Mouse (Mus musculus) cortical plate, adult 2 months (tissue): ENCODE data around the gene 1700029H14Rik. TPM values are rescaled to one million over a fixed set of nuclear protein-coding genes. Genes with fewer than 3 reads are reported as not detected.

Source experiments
- H3K27ac ChIP-seq: fragments of 200-500 bp; 2 replicates; pipeline ENCODE4 v1.5.1; 2012; ENCODE audit warnings: low read length, control low read depth, inconsistent platforms; ENCODE audit not compliant: insufficient read depth
- H3K4me1 ChIP-seq: fragments of 200-500 bp; 2 replicates; pipeline ENCODE4 v1.6.1; 2011; ENCODE audit warnings: low read length; ENCODE audit not compliant: control insufficient read depth, insufficient read depth
- H3K4me3 ChIP-seq: fragments of 200-500 bp; 2 replicates; pipeline ENCODE4 v1.5.1; 2011; ENCODE audit warnings: mild to moderate bottlenecking, low read length, control low read depth; ENCODE audit not compliant: insufficient read depth
- CTCF ChIP-seq: fragments of 200-500 bp; IDR thresholded peaks from 2 replicates; pipeline ENCODE4 v1.5.1; 2011; ENCODE audit warnings: mild to moderate bottlenecking, control low read depth, low read length; ENCODE audit not compliant: insufficient read depth; ENCODE audit errors: extremely low read depth
- POLR2A ChIP-seq: fragments of 200-500 bp; IDR thresholded peaks from 2 replicates; pipeline ENCODE4 v1.6.1; 2011; ENCODE audit warnings: mild to moderate bottlenecking, low read length, control low read depth; ENCODE audit not compliant: insufficient read depth; ENCODE audit errors: extremely low read depth
- polyA plus RNA-seq: library from polyadenylated mRNA; depleted of rRNA; stranded (reverse); fragments of >200 nt; gene quantifications from 2 replicates; pipeline ENCODE4 v1.2.3, GENCODE M21; 2012

Gene 1700029H14Rik
- polyA plus RNA-seq, 1 experiment, result 0.08 TPM

DNA sequence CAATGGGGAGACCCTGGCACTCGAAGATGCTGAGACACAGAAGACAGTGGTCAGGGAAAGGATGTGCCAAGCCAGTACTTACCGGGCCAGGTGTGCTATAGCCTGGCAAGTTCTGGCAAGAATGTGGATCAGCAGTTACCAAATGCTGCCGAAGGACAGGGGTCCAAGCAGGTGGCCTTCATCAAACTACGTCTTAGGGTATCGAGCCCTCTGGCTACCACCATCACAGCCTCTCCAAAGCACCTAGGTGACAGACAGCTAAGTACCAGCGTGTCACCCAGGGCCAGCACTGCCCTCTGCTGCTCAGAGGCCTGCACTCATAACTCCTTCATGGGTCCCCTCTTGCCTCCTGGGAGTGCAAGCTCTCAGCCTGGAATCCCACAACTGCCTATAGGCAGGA, 33.6 kb upstream of the 1700029H14Rik start:
- no peaks in the 10 kb centered on the region for H3K4me1 ChIP-seq
- no peak for TF ChIP-seq CTCF
- TF ChIP-seq POLR2A, result no peak
- H3K4me3 ChIP-seq, result no peak overlapping the region
- H3K27ac ChIP-seq, result no peak overlapping the region

DNA sequence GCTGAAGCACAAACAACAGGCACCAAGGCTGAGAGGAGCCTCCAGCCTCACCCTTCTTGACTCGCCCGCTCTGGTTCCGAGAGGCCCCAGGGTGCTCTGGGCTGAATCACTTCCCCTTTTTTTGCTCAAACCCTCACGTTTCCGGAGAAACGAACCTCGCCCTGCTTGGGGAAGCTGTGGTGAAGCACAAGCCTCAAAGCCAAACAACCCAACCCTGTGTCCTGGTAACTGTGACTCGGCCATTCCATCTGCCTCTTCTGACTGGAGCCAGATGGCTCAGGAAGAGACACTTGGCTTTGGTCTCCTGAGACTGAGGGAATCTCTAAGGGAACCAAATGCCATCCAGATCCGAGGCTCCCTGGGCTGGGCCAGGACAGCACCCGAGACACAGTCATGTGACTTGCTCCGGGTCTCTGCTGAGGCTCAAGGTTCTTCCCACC, 32.6 kb upstream of the 1700029H14Rik start:
- Histone ChIP-seq H3K4me3 (no peak overlapping the region), H3K4me1 (no peaks in the 10 kb centered on the region), H3K27ac (no peak overlapping the region)
- TF ChIP-seq POLR2A, result no peak
- TF ChIP-seq CTCF, result no peak

DNA sequence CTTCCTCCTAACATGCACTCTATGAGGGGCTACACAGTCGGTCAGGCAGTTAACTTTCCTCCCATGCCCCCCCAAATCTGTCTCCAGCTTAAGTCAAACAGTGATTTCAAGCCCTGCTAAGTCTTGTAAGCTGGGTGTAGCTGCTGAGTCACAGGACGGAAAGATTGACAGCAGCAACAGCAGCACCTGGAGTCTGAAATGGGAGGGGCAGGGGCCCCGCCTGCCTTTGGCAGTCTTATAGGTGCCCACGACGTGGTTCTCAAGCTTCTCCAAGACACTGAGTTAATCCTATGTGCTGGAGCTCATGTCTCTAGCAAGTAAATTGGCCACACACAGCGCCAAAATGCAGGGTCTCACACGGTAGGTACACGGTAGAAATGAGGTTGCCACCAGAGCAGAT, 31.1 kb upstream of the 1700029H14Rik start:
- no peaks in the 10 kb centered on the region for H3K4me1 ChIP-seq
- no peak overlapping the region for H3K4me3 ChIP-seq
- TF ChIP-seq POLR2A (no peak), CTCF (no peak)
- H3K27ac ChIP-seq, result no peak overlapping the region

DNA sequence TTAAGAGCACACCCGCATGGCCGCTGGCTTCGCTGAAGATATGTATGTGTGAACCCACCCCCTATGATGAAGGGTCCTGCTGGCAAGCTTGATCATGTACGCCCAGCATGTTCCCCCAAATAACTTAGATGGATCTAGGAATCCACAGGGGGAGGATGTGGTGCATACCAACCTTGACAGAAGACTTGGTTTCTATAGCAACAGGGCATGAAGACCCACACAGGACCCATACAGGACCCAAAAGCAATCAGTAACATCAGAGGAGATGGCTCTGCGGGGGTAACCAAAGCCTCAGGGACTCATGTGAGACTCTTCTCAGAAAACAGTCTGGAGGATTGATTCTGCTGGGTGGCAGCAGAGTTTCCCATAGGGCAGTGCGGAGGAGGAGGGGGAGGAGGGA, 29.0 kb upstream of the 1700029H14Rik start:
- no peak for TF ChIP-seq POLR2A
- no peak for TF ChIP-seq CTCF

DNA sequence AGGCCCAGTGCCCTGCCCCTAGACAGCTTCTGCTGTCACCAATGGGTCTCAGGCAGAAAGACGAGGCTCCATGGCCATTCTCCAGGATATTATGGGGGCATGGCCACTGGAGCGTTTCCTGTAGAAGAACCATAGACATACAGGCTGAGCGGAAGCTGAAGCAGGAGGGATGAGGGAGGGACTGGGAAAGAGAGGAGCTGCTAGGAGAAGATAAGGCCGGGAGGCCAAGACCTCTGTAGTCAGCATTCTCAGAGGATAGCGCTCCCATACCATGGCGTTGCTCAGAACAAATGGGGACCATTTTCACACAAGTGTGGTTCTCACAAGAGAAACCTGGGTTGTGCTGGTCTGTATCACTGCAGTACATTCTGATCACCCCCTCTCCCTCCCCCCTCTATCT, 26.8 kb upstream of the 1700029H14Rik start:
- H3K4me3 ChIP-seq, result no peak overlapping the region
- no peak for TF ChIP-seq CTCF
- no peak for TF ChIP-seq POLR2A
- no peak overlapping the region for H3K27ac ChIP-seq
- H3K4me1 ChIP-seq, result no peaks in the 10 kb centered on the region

More for the DNA sequence above, 29.0 kb upstream of the 1700029H14Rik start:
- no peaks in the 10 kb centered on the region for H3K4me1 ChIP-seq
- no peak overlapping the region for H3K4me3 ChIP-seq
- H3K27ac ChIP-seq, result no peak overlapping the region

DNA sequence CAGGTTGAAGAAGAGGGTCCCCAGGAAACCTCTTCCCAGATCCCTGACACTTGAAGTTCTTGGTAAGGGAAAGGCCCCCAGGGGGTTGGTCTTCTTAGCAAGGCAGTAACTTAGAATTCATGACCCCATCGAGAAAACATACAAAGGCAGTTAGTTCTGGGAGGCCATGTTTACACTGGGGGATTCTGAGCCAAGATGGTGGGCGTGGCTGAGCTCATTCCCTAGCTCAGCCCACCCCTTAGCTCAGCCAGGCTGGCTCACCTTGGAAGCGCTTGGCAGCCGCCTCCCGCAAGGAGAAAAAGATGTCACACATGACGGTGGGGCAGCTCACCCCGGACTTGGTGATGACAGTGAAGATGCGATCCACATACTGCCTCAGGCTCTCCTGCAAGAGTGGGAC, 22.4 kb upstream of the 1700029H14Rik start:
- Histone ChIP-seq H3K4me3 (no peak overlapping the region), H3K27ac (no peak overlapping the region), H3K4me1 (no peaks in the 10 kb centered on the region)
- TF ChIP-seq POLR2A (no peak), CTCF (no peak)

DNA sequence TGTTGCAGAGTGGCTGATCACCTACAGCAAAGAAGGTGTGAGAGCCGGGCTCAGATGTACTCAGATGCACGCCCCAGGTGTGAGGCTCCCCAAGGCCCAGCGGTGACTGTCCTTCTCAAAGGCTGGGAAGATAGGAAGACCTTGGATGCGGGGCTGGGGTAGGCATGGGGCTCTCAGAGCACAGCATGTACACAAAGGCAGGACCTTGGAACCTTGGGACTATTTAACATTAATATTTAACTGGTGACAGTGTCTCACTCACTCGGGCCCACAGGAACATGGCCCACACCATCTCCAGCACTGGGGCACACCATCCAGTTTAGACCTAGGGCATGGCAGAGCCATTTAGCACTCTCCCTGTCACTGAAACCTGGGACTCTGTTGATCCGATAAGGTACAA, 15.6 kb upstream of the 1700029H14Rik start:
- TF ChIP-seq CTCF (no peak), POLR2A (no peak)
- no peak overlapping the region for H3K27ac ChIP-seq
- no peak overlapping the region for H3K4me3 ChIP-seq
- H3K4me1 ChIP-seq, result no peaks in the 10 kb centered on the region

DNA sequence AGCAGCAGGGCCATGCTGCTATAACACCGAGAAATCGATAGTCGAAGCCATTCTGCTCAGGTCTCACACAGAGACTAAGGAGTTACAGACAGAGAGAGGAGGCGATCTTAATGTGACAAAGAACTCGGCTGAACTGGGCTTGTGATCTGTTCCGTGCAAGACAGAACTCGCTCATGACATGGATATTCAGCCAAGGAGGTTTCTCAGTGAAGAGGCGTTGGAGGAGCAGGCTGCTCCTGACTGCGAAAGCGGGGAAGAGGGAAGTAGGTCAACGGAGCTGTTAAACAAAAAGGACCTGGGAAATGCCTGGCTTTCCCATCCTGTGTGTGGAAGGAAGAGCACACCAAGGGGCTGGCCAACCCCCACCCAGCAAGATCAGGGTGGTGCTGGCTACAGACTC, 9.7 kb upstream of the 1700029H14Rik start:
- H3K4me1 ChIP-seq, result peaks cover 5% of the 10 kb centered on the region; the same call in 1 of the 2 replicates
- H3K4me3 ChIP-seq, result no peak overlapping the region
- no peak overlapping the region for H3K27ac ChIP-seq
- TF ChIP-seq POLR2A (no peak), CTCF (no peak)

DNA sequence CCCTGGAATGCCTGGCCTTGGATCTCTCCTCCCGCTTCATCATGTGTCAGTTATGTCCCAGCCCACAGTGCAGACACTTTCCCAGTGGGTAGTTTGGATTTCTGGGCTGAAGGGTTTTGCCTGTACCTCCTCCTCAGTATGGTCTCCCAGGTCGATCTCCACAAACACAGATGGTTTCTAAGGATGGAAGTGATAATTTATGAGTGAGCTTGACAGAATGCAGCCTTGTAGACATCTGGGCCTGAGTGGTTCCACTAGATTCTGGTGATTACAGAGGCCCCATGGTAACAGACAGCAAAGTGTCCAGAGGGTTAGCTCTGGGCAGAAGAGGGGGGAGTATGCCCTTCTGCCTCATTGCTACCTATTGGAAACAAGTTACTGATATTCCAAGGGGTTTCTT, 4.7 kb downstream of the 1700029H14Rik start:
- no peak overlapping the region for H3K4me3 ChIP-seq
- no peak for TF ChIP-seq POLR2A
- TF ChIP-seq CTCF, result no peak
- H3K4me1 ChIP-seq, result no peaks in the 10 kb centered on the region
- H3K27ac ChIP-seq, result no peak overlapping the region

DNA sequence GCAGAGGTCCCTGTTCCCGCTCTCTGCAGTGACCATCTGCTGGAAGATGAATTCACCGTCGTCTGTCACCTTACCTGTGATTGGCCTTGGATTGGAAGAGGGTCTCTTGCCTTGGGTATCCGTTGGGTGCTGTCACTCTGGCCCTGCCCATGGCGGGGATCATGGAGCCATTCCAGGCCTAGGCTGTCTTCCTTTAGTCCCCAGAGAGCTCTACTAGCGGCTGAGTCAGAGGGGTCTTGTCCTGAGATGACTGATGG, 10.8 kb downstream of the 1700029H14Rik start:
- Histone ChIP-seq H3K4me3 (no peak overlapping the region), H3K4me1 (peaks cover 3% of the 10 kb centered on the region; the same call in 1 of the 2 replicates), H3K27ac (no peak overlapping the region)
- TF ChIP-seq CTCF (no peak), POLR2A (no peak)
